Mouse (Mus musculus) hindbrain, embryonic 13.5 days (tissue): ENCODE measurements around the gene Ahcyl2. TPM values are rescaled to one million over a fixed set of nuclear protein-coding genes. Genes with fewer than 3 reads are reported as not detected.

Source experiments
- ATAC-seq: fragments of 200-750 bp; cut with Nextera tagmentation; 2 replicates; pipeline ENCODE4 v1.8.0; 2017; ENCODE audit warnings: moderate TSS enrichment; ENCODE audit not compliant: low FRiP score
- H3K27ac ChIP-seq: fragments of 300-500 bp; sonication (generic); 2 replicates; pipeline ENCODE4 v1.5.1; 2015; ENCODE audit warnings: inconsistent platforms, mild to moderate bottlenecking, moderate library complexity
- H3K27me3 ChIP-seq: fragments of 300-500 bp; sonication (generic); 2 replicates; pipeline ENCODE4 v1.6.1; 2015; ENCODE audit warnings: mild to moderate bottlenecking, inconsistent platforms
- H3K36me3 ChIP-seq: fragments of 300-500 bp; sonication (generic); 2 replicates; pipeline ENCODE4 v1.6.1; 2015; ENCODE audit warnings: mild to moderate bottlenecking, inconsistent platforms
- H3K4me1 ChIP-seq: fragments of 300-500 bp; sonication (generic); replicated peaks from 2 replicates; pipeline ENCODE4 v1.6.1; 2015; ENCODE audit warnings: inconsistent platforms
- H3K4me2 ChIP-seq: fragments of 300-500 bp; sonication (generic); 2 replicates; pipeline ENCODE4 v1.6.1; 2015; ENCODE audit warnings: inconsistent platforms, mild to moderate bottlenecking, moderate library complexity
- H3K4me3 ChIP-seq: fragments of 300-500 bp; sonication (generic); 2 replicates; pipeline ENCODE4 v1.5.1; 2015; ENCODE audit warnings: mild to moderate bottlenecking, inconsistent platforms
- H3K9ac ChIP-seq: fragments of 300-500 bp; sonication (generic); 2 replicates; pipeline ENCODE4 v1.6.1; 2015; ENCODE audit warnings: mild to moderate bottlenecking, inconsistent platforms
- H3K9me3 ChIP-seq: fragments of 300-500 bp; sonication (generic); 2 replicates; pipeline ENCODE4 v1.6.1; 2016; ENCODE audit warnings: inconsistent platforms
- WGBS: fragments of 180-500 bp; shearing (Covaris S2); methylation state at CpG from one replicate; pipeline ENCODE4 v1.1.7; 2015; 5-methylcytosine and 5-hydroxymethylcytosine counted together
- polyA plus RNA-seq: library from polyadenylated mRNA; unstranded; fragments of >200 nt; fragmentation: Nextera tagmentation; extraction: Ambion mirVana; gene quantifications from 2 replicates; pipeline ENCODE4 v1.2.1, GENCODE M21; 2015

Gene Ahcyl2
- polyA plus RNA-seq, 1 experiment from 2014 or later: 18.0 TPM

GRCm38 (mm10) chr6:29774161-29774560, 6.3 kb downstream of the Ahcyl2 start:
- H3K27me3 ChIP-seq: no peaks in the 10 kb centered on the region
- WGBS: 79% methylated on average over 1 of the region's 1 CpGs
- no peak overlapping the region for H3K4me3 ChIP-seq
- no peak overlapping the region for H3K4me2 ChIP-seq
- H3K36me3 ChIP-seq: no peaks in the 10 kb centered on the region
- H3K27ac ChIP-seq: no peak overlapping the region
- no peak for ATAC-seq
- no peak overlapping the region for H3K9ac ChIP-seq
- H3K4me1 ChIP-seq: peaks cover 20% of the 10 kb centered on the region
- H3K9me3 ChIP-seq: no peaks in the 10 kb centered on the region

- H3K9me3 ChIP-seq: no peaks in the 10 kb centered on the region
- WGBS: 87% methylated on average over 1 of the region's 1 CpGs
Measured at GRCm38 (mm10) chr6:29775609-29776008, 7.8 kb downstream of the Ahcyl2 start.

GRCm38 (mm10) chr6:29776542-29777237, 8.9 kb downstream of the Ahcyl2 start:
- peaks cover 4% of the 10 kb centered on the region for H3K4me1 ChIP-seq
- no peak overlapping the region for H3K27ac ChIP-seq
- ATAC-seq: no peak
- no peaks in the 10 kb centered on the region for H3K9me3 ChIP-seq
- H3K27me3 ChIP-seq: no peaks in the 10 kb centered on the region
- H3K9ac ChIP-seq: no peak overlapping the region
- no peak overlapping the region for H3K4me3 ChIP-seq
- WGBS: 84% methylated on average over 4 of the region's 4 CpGs
- H3K36me3 ChIP-seq: no peaks in the 10 kb centered on the region
- H3K4me2 ChIP-seq: no peak overlapping the region

More at GRCm38 (mm10) chr6:29775609-29776008, 7.8 kb downstream of the Ahcyl2 start:
- no peak overlapping the region for H3K9ac ChIP-seq
- H3K4me3 ChIP-seq: no peak overlapping the region
- H3K4me2 ChIP-seq: no peak overlapping the region
- ATAC-seq: no peak
- no peaks in the 10 kb centered on the region for H3K36me3 ChIP-seq
- no peaks in the 10 kb centered on the region for H3K27me3 ChIP-seq
- H3K27ac ChIP-seq: no peak overlapping the region
- peaks cover 10% of the 10 kb centered on the region for H3K4me1 ChIP-seq

GRCm38 (mm10) chr6:29777238-29777555, 9.4 kb downstream of the Ahcyl2 start:
- H3K4me3 ChIP-seq: no peak overlapping the region
- H3K9ac ChIP-seq: no peak overlapping the region
- H3K4me1 ChIP-seq: peaks cover 4% of the 10 kb centered on the region
- H3K27ac ChIP-seq: no peak overlapping the region
- H3K36me3 ChIP-seq: no peaks in the 10 kb centered on the region
- no peak overlapping the region for H3K4me2 ChIP-seq
- WGBS: 83% methylated on average over 3 of the region's 3 CpGs
- no peak for ATAC-seq
- H3K9me3 ChIP-seq: no peaks in the 10 kb centered on the region
- no peaks in the 10 kb centered on the region for H3K27me3 ChIP-seq

GRCm38 (mm10) chr6:29780082-29780481, 12.3 kb downstream of the Ahcyl2 start:
- H3K27me3 ChIP-seq: no peaks in the 10 kb centered on the region
- no peaks in the 10 kb centered on the region for H3K9me3 ChIP-seq
- no peak overlapping the region for H3K4me2 ChIP-seq
- no peaks in the 10 kb centered on the region for H3K36me3 ChIP-seq
- no peak overlapping the region for H3K27ac ChIP-seq
- no peak overlapping the region for H3K9ac ChIP-seq
- peaks cover 4% of the 10 kb centered on the region for H3K4me1 ChIP-seq
- ATAC-seq: no peak
- H3K4me3 ChIP-seq: no peak overlapping the region

- Histone ChIP-seq H3K4me1 (peaks cover 3% of the 10 kb centered on the region), H3K9me3 (no peaks in the 10 kb centered on the region), H3K9ac (no peak overlapping the region), H3K27me3 (no peaks in the 10 kb centered on the region), H3K27ac (no peak overlapping the region), H3K36me3 (no peaks in the 10 kb centered on the region), H3K4me2 (no peak overlapping the region), H3K4me3 (no peak overlapping the region)
- ATAC-seq: no peak
- 98% methylated on average over 2 of the region's 2 CpGs for WGBS
Measured at GRCm38 (mm10) chr6:29780571-29780970, 12.8 kb downstream of the Ahcyl2 start.

- 79% methylated on average over 1 of the region's 1 CpGs for WGBS
- no peaks in the 10 kb centered on the region for H3K4me1 ChIP-seq
- H3K9ac ChIP-seq: no peak overlapping the region
- no peak overlapping the region for H3K4me2 ChIP-seq
- no peak for ATAC-seq
- H3K27me3 ChIP-seq: no peaks in the 10 kb centered on the region
- no peak overlapping the region for H3K27ac ChIP-seq
- no peak overlapping the region for H3K4me3 ChIP-seq
- H3K9me3 ChIP-seq: no peaks in the 10 kb centered on the region
- H3K36me3 ChIP-seq: no peaks in the 10 kb centered on the region
Measured at GRCm38 (mm10) chr6:29782239-29782638, 14.4 kb downstream of the Ahcyl2 start.

- no peaks in the 10 kb centered on the region for H3K9me3 ChIP-seq
- H3K4me2 ChIP-seq: no peak overlapping the region
- H3K9ac ChIP-seq: no peak overlapping the region
- no peaks in the 10 kb centered on the region for H3K36me3 ChIP-seq
- no peaks in the 10 kb centered on the region for H3K27me3 ChIP-seq
- 0 out of 2 replicates have a peak, but pooled peaks cover 3% of the 10 kb centered on the region for H3K4me1 ChIP-seq
- no peak overlapping the region for H3K4me3 ChIP-seq
- WGBS: 90% methylated on average over 6 of the region's 6 CpGs
- H3K27ac ChIP-seq: no peak overlapping the region
- ATAC-seq: no peak
Measured at GRCm38 (mm10) chr6:29783960-29784359, 16.1 kb downstream of the Ahcyl2 start.

- Histone ChIP-seq H3K4me3 (no peak overlapping the region), H3K9me3 (no peaks in the 10 kb centered on the region), H3K4me2 (no peak overlapping the region), H3K36me3 (no peaks in the 10 kb centered on the region), H3K4me1 (0 out of 2 replicates have a peak, but pooled peaks cover 6% of the 10 kb centered on the region), H3K27ac (no peak overlapping the region), H3K27me3 (no peaks in the 10 kb centered on the region), H3K9ac (no peak overlapping the region)
- WGBS: 94% methylated on average over 3 of the region's 3 CpGs
- ATAC-seq: no peak
Measured at GRCm38 (mm10) chr6:29784413-29785021, 16.7 kb downstream of the Ahcyl2 start.

- no peaks in the 10 kb centered on the region for H3K27me3 ChIP-seq
- 94% methylated on average over 5 of the region's 5 CpGs for WGBS
- H3K4me2 ChIP-seq: no peak overlapping the region
- H3K36me3 ChIP-seq: no peaks in the 10 kb centered on the region
- no peak overlapping the region for H3K4me3 ChIP-seq
- H3K9ac ChIP-seq: no peak overlapping the region
- H3K27ac ChIP-seq: no peak overlapping the region
- H3K4me1 ChIP-seq: 0 out of 2 replicates have a peak, but pooled peaks cover 6% of the 10 kb centered on the region
- no peaks in the 10 kb centered on the region for H3K9me3 ChIP-seq
- ATAC-seq: no peak
Measured at GRCm38 (mm10) chr6:29785759-29786158, 17.9 kb downstream of the Ahcyl2 start.

- no peak for ATAC-seq
- 26% methylated on average over 3 of the region's 3 CpGs for WGBS
- no peaks in the 10 kb centered on the region for H3K36me3 ChIP-seq
- H3K4me3 ChIP-seq: no peak overlapping the region
- H3K9ac ChIP-seq: no peak overlapping the region
- 0 out of 2 replicates have a peak, but pooled peaks cover 6% of the 10 kb centered on the region for H3K4me1 ChIP-seq
- H3K27me3 ChIP-seq: no peaks in the 10 kb centered on the region
- H3K4me2 ChIP-seq: no peak overlapping the region
- H3K27ac ChIP-seq: no peak overlapping the region
- no peaks in the 10 kb centered on the region for H3K9me3 ChIP-seq
Measured at GRCm38 (mm10) chr6:29788779-29789350, 21.1 kb downstream of the Ahcyl2 start.

- no peak for ATAC-seq
- Histone ChIP-seq H3K27me3 (no peaks in the 10 kb centered on the region), H3K36me3 (no peaks in the 10 kb centered on the region), H3K9ac (no peak overlapping the region), H3K4me3 (no peak overlapping the region), H3K27ac (no peak overlapping the region), H3K4me1 (0 out of 2 replicates have a peak, but pooled peaks cover 6% of the 10 kb centered on the region), H3K4me2 (no peak overlapping the region), H3K9me3 (no peaks in the 10 kb centered on the region)
- 86% methylated on average over 3 of the region's 3 CpGs for WGBS
Measured at GRCm38 (mm10) chr6:29790014-29790698, 22.3 kb downstream of the Ahcyl2 start.
